Mouse (Mus musculus): ENCODE measurements around the gene Fam19a1. TPM values are rescaled to one million over a fixed set of nuclear protein-coding genes. Genes with fewer than 3 reads are reported as not detected.
"Not testable (repeated sequence)": the region's sequence is repeated elsewhere in the genome, so short reads cannot be mapped to it uniquely, and the experiment has no call there.

The Fam19a1 gene
- total RNA-seq (2017) = not detected in 2 replicates

- ATAC-seq (ENCODE audit: extremely low read depth, insufficient number of reproducible peaks, low FRiP score, poor library complexity, severe bottlenecking) = no peak
Measured at GRCm38 (mm10) chr6:96112854-96113253, at the start of gene Fam19a1. Fam19a1 (plus strand) TSS chr6:96113154.

GRCm38 (mm10) chr6:96071080-96071479 is 41.9 kb upstream of the Fam19a1 start:
- no peak for ATAC-seq (ENCODE audit: extremely low read depth, insufficient number of reproducible peaks, low FRiP score, poor library complexity, severe bottlenecking)

GRCm38 (mm10) chr6:96071567-96071966 is 41.4 kb upstream of the Fam19a1 start:
- ATAC-seq (ENCODE audit: extremely low read depth, insufficient number of reproducible peaks, low FRiP score, poor library complexity, severe bottlenecking) = no peak

- ATAC-seq (ENCODE audit: extremely low read depth, insufficient number of reproducible peaks, low FRiP score, poor library complexity, severe bottlenecking) = no peak
Measured at GRCm38 (mm10) chr6:96089961-96090360, 23.0 kb upstream of the Fam19a1 start.

- ATAC-seq (ENCODE audit: extremely low read depth, insufficient number of reproducible peaks, low FRiP score, poor library complexity, severe bottlenecking) = no peak
Measured at GRCm38 (mm10) chr6:96093716-96094115, 19.2 kb upstream of the Fam19a1 start.

- no peak for ATAC-seq (ENCODE audit: extremely low read depth, insufficient number of reproducible peaks, low FRiP score, poor library complexity, severe bottlenecking)
Measured at GRCm38 (mm10) chr6:96098225-96098624, 14.7 kb upstream of the Fam19a1 start.

- ATAC-seq (ENCODE audit: extremely low read depth, insufficient number of reproducible peaks, low FRiP score, poor library complexity, severe bottlenecking) = no peak
Measured at GRCm38 (mm10) chr6:96111656-96112055, 1.3 kb upstream of the Fam19a1 start.

- ATAC-seq (ENCODE audit: extremely low read depth, insufficient number of reproducible peaks, low FRiP score, poor library complexity, severe bottlenecking) = no peak
Measured at GRCm38 (mm10) chr6:96114151-96114550, 1.2 kb downstream of the Fam19a1 start.

GRCm38 (mm10) chr6:96116148-96116533 is 3.2 kb downstream of the Fam19a1 start:
- ATAC-seq (ENCODE audit: extremely low read depth, insufficient number of reproducible peaks, low FRiP score, poor library complexity, severe bottlenecking) = no peak

GRCm38 (mm10) chr6:96116534-96117272 is 3.7 kb downstream of the Fam19a1 start:
- no peak for ATAC-seq (ENCODE audit: extremely low read depth, insufficient number of reproducible peaks, low FRiP score, poor library complexity, severe bottlenecking)

GRCm38 (mm10) chr6:96143326-96143725 is 30.4 kb downstream of the Fam19a1 start:
- ATAC-seq (ENCODE audit: extremely low read depth, insufficient number of reproducible peaks, low FRiP score, poor library complexity, severe bottlenecking) = no peak

GRCm38 (mm10) chr6:96165403-96165802 is 52.4 kb downstream of the Fam19a1 start:
- ATAC-seq (ENCODE audit: extremely low read depth, insufficient number of reproducible peaks, low FRiP score, poor library complexity, severe bottlenecking) = no peak

- no peak for ATAC-seq (ENCODE audit: extremely low read depth, insufficient number of reproducible peaks, low FRiP score, poor library complexity, severe bottlenecking)
Measured at GRCm38 (mm10) chr6:96165818-96166379, 52.9 kb downstream of the Fam19a1 start, which contains the start of gene 1700123L14Rik. 1700123L14Rik (minus strand) TSS chr6:96166243.

GRCm38 (mm10) chr6:96167031-96167430 is 54.1 kb downstream of the Fam19a1 start:
- ATAC-seq (ENCODE audit: extremely low read depth, insufficient number of reproducible peaks, low FRiP score, poor library complexity, severe bottlenecking) = no peak

- no peak for ATAC-seq (ENCODE audit: extremely low read depth, insufficient number of reproducible peaks, low FRiP score, poor library complexity, severe bottlenecking)
Measured at GRCm38 (mm10) chr6:96173681-96174080, 60.7 kb downstream of the Fam19a1 start.

- no peak for ATAC-seq (ENCODE audit: extremely low read depth, insufficient number of reproducible peaks, low FRiP score, poor library complexity, severe bottlenecking)
Measured at GRCm38 (mm10) chr6:96178530-96178929, 65.6 kb downstream of the Fam19a1 start.

GRCm38 (mm10) chr6:96183392-96183791 is 70.4 kb downstream of the Fam19a1 start:
- no peak for ATAC-seq (ENCODE audit: extremely low read depth, insufficient number of reproducible peaks, low FRiP score, poor library complexity, severe bottlenecking)

GRCm38 (mm10) chr6:96186517-96186916 is 73.6 kb downstream of the Fam19a1 start:
- no peak for ATAC-seq (ENCODE audit: extremely low read depth, insufficient number of reproducible peaks, low FRiP score, poor library complexity, severe bottlenecking)

- ATAC-seq (ENCODE audit: extremely low read depth, insufficient number of reproducible peaks, low FRiP score, poor library complexity, severe bottlenecking) = not testable (repeated sequence)
Measured at GRCm38 (mm10) chr6:96198991-96199390, 86.0 kb downstream of the Fam19a1 start.

GRCm38 (mm10) chr6:96205395-96205794 is 92.4 kb downstream of the Fam19a1 start:
- ATAC-seq (ENCODE audit: extremely low read depth, insufficient number of reproducible peaks, low FRiP score, poor library complexity, severe bottlenecking) = no peak

- no peak for ATAC-seq (ENCODE audit: extremely low read depth, insufficient number of reproducible peaks, low FRiP score, poor library complexity, severe bottlenecking)
Measured at GRCm38 (mm10) chr6:96234806-96235205, 121.9 kb downstream of the Fam19a1 start.
